Mouse (Mus musculus) stomach, postnatal 0 days (tissue): Measurements from ENCODE around the gene Gpr107. TPM values are rescaled to one million over a fixed set of nuclear protein-coding genes. Genes with fewer than 3 reads are reported as not detected.
"Not testable (repeated sequence)": the region's sequence is repeated elsewhere in the genome, so short reads cannot be mapped to it uniquely, and the experiment has no call there.

ENCODE experiments used
- ATAC-seq: fragments of 200-750 bp; cut with Nextera tagmentation; 2 replicates; pipeline ENCODE4 v1.8.0; 2017; ENCODE audit not compliant: low FRiP score, low TSS enrichment
- DNase-seq: peaks from one replicate; pipeline ENCODE4 v3.0.0-alpha.2; 2016; ENCODE audit warnings: low spot score
- H3K27ac ChIP-seq: fragments of 300-500 bp; sonication (generic); replicated peaks from 2 replicates; pipeline ENCODE4 v1.5.1; 2014; ENCODE audit warnings: mild to moderate bottlenecking, control low read depth
- H3K27me3 ChIP-seq: fragments of 300-500 bp; sonication (generic); 2 replicates; pipeline ENCODE4 v1.6.1; 2014; ENCODE audit warnings: low read length; ENCODE audit not compliant: control insufficient read depth, insufficient read depth
- H3K36me3 ChIP-seq: fragments of 300-500 bp; sonication (generic); 2 replicates; pipeline ENCODE4 v1.6.1; 2014; ENCODE audit warnings: low read length, mixed read lengths; ENCODE audit not compliant: control insufficient read depth, insufficient read depth
- H3K4me1 ChIP-seq: fragments of 300-500 bp; sonication (generic); replicated peaks from 2 replicates; pipeline ENCODE4 v1.6.1; 2014; ENCODE audit warnings: antibody characterized with exemption; ENCODE audit not compliant: control insufficient read depth, insufficient read depth
- H3K4me2 ChIP-seq: fragments of 300-500 bp; sonication (generic); replicated peaks from 2 replicates; pipeline ENCODE4 v1.6.1; 2014; ENCODE audit warnings: low read depth, mild to moderate bottlenecking, control low read depth, moderate library complexity
- H3K4me3 ChIP-seq: fragments of 300-500 bp; sonication (generic); 2 replicates; pipeline ENCODE4 v1.5.1; 2014; ENCODE audit warnings: low read depth, low read length, control low read depth
- H3K9ac ChIP-seq: fragments of 300-500 bp; sonication (generic); 2 replicates; pipeline ENCODE4 v1.6.1; 2014; ENCODE audit warnings: mild to moderate bottlenecking, low read length, control low read depth, mixed read lengths
- H3K9me3 ChIP-seq: fragments of 300-500 bp; sonication (generic); 2 replicates; pipeline ENCODE4 v1.6.1; 2016; ENCODE audit warnings: low read length; ENCODE audit not compliant: control insufficient read depth
- CTCF ChIP-seq: IDR thresholded peaks from 2 replicates; pipeline ENCODE4 v1.5.1; 2016; ENCODE audit warnings: antibody characterized with exemption, low read depth, mild to moderate bottlenecking, moderate library complexity
- EP300 ChIP-seq: optimal IDR thresholded peaks from 2 replicates; pipeline ENCODE3; 2016; ENCODE audit warnings: antibody characterized with exemption
- WGBS: fragments of 180-500 bp; shearing (Covaris S2); extraction: QIAGEN DNeasy Blood & Tissue Kit; methylation state at CpG from one replicate; pipeline ENCODE4 v1.1.7; 2014; 5-methylcytosine and 5-hydroxymethylcytosine counted together
- polyA plus RNA-seq: library from polyadenylated mRNA; unstranded; fragments of >200 nt; fragmentation: Nextera tagmentation; extraction: Ambion mirVana; gene quantifications from 2 replicates; pipeline ENCODE4 v1.2.1, GENCODE M21; 2015

Gpr107 gene
- polyA plus RNA-seq, 1 experiment from 2014 or later = 23.7 TPM

GRCm38 (mm10) chr2:31172001-31172400, 19.9 kb downstream of the Gpr107 start:
- WGBS = 61% methylated on average over 5 of the region's 5 CpGs
- Histone ChIP-seq H3K27ac (peak overlapping the region; percentile 19; the same call in 1 of the 2 replicates), H3K9me3 (no peaks in the 10 kb centered on the region), H3K4me2 (no peak overlapping the region), H3K4me3 (no peak overlapping the region), H3K9ac (no peak overlapping the region), H3K4me1 (no peaks in the 10 kb centered on the region), H3K36me3 (peaks cover 33% of the 10 kb centered on the region), H3K27me3 (no peaks in the 10 kb centered on the region)
- no peak for TF ChIP-seq EP300
- TF ChIP-seq CTCF = no peak
- no peak for DNase-seq
- ATAC-seq = peak; percentile 30; the same call in 1 of the 2 replicates

GRCm38 (mm10) chr2:31172536-31172935, 20.4 kb downstream of the Gpr107 start:
- ATAC-seq = no peak
- TF ChIP-seq EP300 (no peak), CTCF (peak; percentile 62)
- Histone ChIP-seq H3K4me3 (no peak overlapping the region), H3K36me3 (peaks cover 38% of the 10 kb centered on the region), H3K27ac (no peak overlapping the region), H3K9me3 (no peaks in the 10 kb centered on the region), H3K9ac (no peak overlapping the region), H3K27me3 (no peaks in the 10 kb centered on the region), H3K4me1 (no peaks in the 10 kb centered on the region), H3K4me2 (no peak overlapping the region)
- 88% methylated on average over 5 of the region's 5 CpGs for WGBS
- DNase-seq = no peak

DNA sequence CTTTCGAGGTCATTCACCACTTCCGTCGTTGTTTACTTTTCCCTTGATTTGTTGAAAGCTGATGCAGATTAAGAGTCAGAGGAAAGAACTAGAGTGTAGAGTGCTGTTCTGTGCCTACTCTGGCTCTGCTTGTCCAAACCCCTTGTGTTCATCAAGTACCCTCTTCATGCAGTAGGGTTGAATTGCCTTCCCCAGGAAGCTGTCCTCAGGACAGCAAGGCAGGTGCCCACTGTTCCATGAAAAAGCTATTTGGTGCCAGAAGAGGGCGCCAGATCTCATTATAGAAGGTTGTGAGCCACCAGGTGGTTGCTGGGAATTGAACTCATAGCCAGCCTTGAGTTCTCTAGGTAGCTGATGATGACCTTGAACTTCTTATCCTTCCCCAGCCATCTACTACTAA, 21.2 kb downstream of the Gpr107 start:
- H3K4me2 ChIP-seq = no peak overlapping the region
- H3K9me3 ChIP-seq = no peaks in the 10 kb centered on the region
- no peaks in the 10 kb centered on the region for H3K4me1 ChIP-seq
- 50% methylated on average over 4 of the region's 4 CpGs for WGBS
- H3K4me3 ChIP-seq = no peak overlapping the region
- TF ChIP-seq EP300 (no peak), CTCF (peak; percentile 60)
- ATAC-seq (0 out of 2 replicates have a peak, but pooled peaks have one; percentile 34), DNase-seq (no peak)
- no peaks in the 10 kb centered on the region for H3K27me3 ChIP-seq
- no peak overlapping the region for H3K27ac ChIP-seq
- H3K9ac ChIP-seq = no peak overlapping the region
- peaks cover 44% of the 10 kb centered on the region for H3K36me3 ChIP-seq

DNA sequence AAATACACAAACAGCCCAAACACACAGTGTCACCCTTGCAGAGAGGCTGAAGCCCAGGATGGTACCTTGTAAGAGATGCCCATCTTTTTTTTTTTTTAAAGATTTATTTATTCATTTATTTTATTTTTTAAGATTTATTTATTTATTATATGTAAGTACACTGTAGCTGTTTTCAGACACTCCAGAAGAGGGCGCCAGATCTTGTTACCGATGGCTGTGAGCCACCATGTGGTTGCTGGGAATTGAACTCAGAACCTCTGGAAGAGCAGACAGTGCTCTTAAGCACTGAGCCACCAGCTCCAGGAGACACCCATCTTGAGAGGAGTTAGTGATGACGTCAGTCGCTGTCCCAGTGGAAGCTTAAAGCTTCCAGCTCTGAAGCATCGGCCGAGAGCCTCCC, 26.5 kb downstream of the Gpr107 start:
- DNase-seq, H3K4me3 ChIP-seq, ATAC-seq, H3K9me3 ChIP-seq, H3K4me1 ChIP-seq, H3K4me2 ChIP-seq, H3K27ac ChIP-seq, H3K27me3 ChIP-seq, H3K9ac ChIP-seq: not testable (repeated sequence)
- peaks cover 33% of the 10 kb centered on the region for H3K36me3 ChIP-seq
- peak; percentile 56 for TF ChIP-seq CTCF
- WGBS = 76% methylated on average over 6 of the region's 6 CpGs

DNA sequence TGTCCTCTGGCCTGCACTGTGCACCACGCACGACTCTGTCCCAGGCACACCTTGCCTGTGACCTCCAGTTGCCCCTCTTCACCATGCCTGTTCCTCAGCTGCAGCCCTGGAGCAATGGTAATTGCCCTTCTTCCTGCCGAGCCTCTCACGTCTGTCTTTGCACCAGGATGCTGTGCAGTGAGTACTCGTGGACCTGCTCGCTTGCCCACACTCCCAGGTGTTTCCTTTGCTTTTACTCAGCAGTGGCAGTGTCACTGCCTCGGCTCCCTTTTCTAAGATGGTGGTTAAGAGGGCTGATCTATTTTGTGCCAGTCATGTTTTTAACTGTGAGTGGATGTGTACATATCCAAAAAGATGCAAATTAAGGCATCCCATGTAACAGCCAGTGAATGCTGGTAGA, 27.4 kb downstream of the Gpr107 start:
- DNase-seq (no peak), ATAC-seq (no peak)
- Histone ChIP-seq H3K4me2 (no peak overlapping the region), H3K27ac (no peak overlapping the region), H3K9ac (no peak overlapping the region), H3K27me3 (no peaks in the 10 kb centered on the region), H3K36me3 (peaks cover 34% of the 10 kb centered on the region), H3K4me3 (no peak overlapping the region), H3K9me3 (no peaks in the 10 kb centered on the region), H3K4me1 (no peaks in the 10 kb centered on the region)
- TF ChIP-seq CTCF = no peak
- TF ChIP-seq EP300 = no peak
- WGBS = 79% methylated on average over 7 of the region's 7 CpGs

GRCm38 (mm10) chr2:31180081-31180551, 28.0 kb downstream of the Gpr107 start:
- Histone ChIP-seq H3K4me1 (no peaks in the 10 kb centered on the region), H3K4me2 (no peak overlapping the region), H3K4me3 (no peak overlapping the region), H3K36me3 (peaks cover 40% of the 10 kb centered on the region), H3K9me3 (no peaks in the 10 kb centered on the region), H3K9ac (no peak overlapping the region), H3K27me3 (no peaks in the 10 kb centered on the region), H3K27ac (no peak overlapping the region)
- WGBS = 63% methylated on average over 7 of the region's 7 CpGs
- TF ChIP-seq CTCF = no peak
- TF ChIP-seq EP300 = no peak
- DNase-seq (no peak), ATAC-seq (no peak)
